Mouse (Mus musculus): ENCODE measurements around the gene Dock8. TPM values are rescaled to one million over a fixed set of nuclear protein-coding genes. Genes with fewer than 3 reads are reported as not detected.
A peak's percentile ranks its signal among the peaks of the same experiment; 100 is the strongest.

The Dock8 gene
- total RNA-seq, 2 experiments from 2014 or later: 2.5 to 2.6 TPM

- peak; percentile 38 for DNase-seq
Measured at GRCm38 (mm10) chr19:25123031-25123430, 123.7 kb downstream of the Dock8 start.

- DNase-seq: peak; percentile 55
Measured at GRCm38 (mm10) chr19:25123461-25123860, 124.1 kb downstream of the Dock8 start.

DNA sequence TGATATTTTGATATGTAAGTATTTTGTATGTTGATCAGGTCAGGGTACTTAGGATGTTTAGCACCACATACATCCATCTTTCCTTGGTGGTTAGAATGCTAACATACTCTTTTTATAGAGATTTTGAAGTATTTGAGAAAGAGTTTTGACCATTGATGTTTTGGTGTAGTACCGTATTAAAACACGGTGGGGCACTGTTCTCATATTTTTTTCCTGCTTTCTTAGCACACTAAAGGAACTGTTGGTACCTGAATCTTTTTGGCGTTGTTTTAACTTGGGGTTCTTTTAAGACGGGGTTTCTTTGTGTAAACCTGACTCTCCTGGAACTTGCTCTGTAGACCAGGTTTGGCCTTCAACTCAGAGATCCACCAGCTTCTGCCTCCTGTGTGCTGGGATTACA lies 133.0 kb downstream of the Dock8 start:
- no peak for DNase-seq

DNA sequence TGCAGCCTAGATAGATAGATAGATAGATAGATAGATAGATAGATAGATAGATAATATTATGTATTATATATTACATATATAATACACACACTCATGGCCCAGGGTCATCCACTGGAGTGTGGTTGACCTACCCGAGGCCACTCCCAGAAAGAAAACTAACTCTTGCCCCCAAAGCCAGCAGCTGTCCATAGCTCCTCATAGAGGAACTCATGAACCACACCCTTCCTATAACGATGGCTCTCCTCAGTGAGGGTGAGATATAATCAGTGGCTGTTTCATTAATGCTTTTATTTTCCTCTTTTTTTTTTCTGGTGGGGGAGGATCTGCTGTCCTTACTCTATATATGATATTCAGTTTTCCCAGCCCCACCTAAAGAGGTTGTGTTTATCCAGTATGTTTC lies 134.6 kb downstream of the Dock8 start:
- DNase-seq: no peak

GRCm38 (mm10) chr19:25136171-25136570 lies 136.8 kb downstream of the Dock8 start:
- DNase-seq: no peak

DNA sequence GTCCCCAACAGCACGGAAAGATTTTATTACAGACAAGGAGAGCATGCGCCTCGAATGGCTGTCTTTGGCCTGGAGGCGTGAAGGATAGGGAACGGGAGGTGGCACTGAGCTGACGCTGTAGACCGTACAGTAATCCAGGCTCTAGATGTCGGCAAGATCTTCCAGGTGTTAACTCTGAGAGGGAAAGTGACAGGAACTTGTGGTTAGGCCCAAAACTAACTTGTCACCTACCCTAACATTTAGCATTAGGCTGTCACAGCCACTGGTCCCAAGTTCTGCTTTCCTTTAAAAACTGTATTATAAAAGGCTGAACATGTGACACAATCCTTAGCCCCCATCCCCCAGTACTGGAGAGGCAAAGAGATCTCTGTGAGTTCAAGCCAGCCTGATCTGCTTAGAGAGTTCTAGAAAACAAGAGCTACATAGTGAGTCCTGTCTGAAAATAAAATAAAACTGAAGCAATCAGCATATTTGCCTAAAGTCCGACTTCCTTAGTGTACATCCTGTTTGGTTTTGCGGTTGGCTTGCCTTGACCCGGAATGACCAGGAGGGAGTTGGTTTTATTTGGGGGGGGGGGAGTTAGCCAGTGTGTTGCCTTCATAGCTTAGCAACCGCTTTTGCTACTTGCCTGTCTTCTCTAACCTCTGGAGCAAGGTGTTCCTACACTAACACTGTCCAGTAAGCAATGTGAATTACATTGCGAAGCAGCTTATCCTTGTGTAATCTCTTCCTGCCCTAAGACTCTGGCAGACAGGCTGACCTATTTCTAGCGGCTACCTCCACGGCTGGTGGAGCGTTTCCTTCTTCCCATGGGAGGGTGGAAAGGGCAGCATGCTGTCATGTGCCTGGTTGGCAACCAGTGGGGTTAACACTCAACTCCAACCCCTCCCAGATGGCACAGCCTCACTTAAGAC lies 138.8 kb downstream of the Dock8 start:
- DNase-seq: no peak

- no peak for DNase-seq
Measured at GRCm38 (mm10) chr19:25144110-25145028, 145.0 kb downstream of the Dock8 start.

- DNase-seq: no peak
Measured at GRCm38 (mm10) chr19:25145116-25145515, 145.8 kb downstream of the Dock8 start.

- no peak for DNase-seq
Measured at GRCm38 (mm10) chr19:25146122-25146521, 146.8 kb downstream of the Dock8 start.

GRCm38 (mm10) chr19:25149788-25150187 lies 150.5 kb downstream of the Dock8 start:
- DNase-seq: no peak

DNA sequence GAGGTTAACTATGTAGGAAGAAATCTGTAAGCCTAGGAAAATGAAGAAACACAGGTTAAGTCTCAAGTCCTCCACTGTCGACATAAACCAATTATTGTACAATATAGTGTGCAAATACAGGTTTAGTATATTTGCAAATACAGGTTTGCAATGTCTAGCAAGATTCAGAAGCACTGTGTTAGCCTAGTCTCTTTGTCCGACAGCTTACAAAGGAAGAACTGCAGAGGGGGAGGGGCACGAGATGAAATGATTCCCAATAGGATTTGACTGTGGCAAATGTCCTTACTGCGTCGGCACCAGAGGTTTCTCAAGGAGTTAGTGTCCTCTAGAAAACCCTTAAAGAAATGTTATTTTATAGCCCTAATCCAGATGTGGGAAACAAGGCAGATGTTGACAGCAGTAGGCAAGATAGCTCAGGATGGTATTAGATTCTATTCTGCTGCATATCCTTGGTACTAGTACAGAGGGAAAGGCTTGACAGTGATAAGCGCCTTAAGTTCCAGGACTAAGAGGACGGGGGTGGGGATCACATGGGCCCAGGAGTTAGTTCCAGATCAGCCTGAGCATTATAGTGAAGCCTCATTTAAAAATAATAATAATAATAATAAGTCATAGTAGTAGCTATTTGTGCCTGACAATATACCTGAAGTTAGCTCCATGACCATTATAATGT lies 155.3 kb downstream of the Dock8 start:
- DNase-seq: no peak

DNA sequence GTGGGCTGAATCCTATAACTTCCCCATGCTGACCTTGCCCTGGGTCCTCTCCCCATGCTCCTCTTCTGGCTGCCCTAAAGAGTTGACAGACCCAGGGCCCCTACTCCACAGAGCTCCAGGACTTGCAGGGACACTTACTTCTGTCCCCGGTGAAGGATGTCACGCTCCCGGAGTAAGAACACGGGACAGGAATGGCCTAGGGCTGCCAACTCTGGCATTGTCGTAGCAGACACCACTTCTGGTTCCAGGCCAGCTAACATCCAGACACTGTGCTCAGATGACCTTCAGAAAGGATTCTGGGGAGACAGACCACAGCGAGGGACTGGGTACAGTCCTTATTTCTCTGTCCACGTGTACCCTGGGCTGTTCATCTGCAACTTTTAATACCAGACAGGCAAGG lies 155.9 kb downstream of the Dock8 start:
- no peak for DNase-seq

GRCm38 (mm10) chr19:25155709-25156108 lies 156.4 kb downstream of the Dock8 start:
- DNase-seq: no peak

- DNase-seq: no peak
Measured at GRCm38 (mm10) chr19:25162270-25162669, 162.9 kb downstream of the Dock8 start.

DNA sequence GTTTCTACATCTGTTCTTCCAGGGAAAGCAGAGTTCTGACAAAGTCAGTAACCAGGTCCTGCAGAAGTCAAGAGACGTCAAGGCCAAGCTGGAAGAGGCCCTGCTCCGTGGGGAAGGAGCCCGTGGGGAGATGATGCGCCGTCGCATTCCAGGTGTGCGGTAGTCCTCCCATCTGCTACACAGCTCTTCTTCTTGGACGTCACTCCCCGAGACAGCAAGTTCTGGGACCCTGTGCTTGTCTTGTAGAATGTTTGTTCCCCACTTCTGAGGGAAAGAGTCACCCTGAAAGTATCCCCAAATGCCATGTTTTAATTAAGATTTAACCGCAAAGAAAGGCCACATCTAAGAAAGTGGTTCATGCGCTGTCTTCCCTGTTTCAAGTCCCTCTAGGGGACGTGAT lies 164.1 kb downstream of the Dock8 start:
- DNase-seq: no peak

- no peak for DNase-seq
Measured at GRCm38 (mm10) chr19:25166412-25166811, 167.1 kb downstream of the Dock8 start.

- no peak for DNase-seq
Measured at GRCm38 (mm10) chr19:25171395-25171794, 172.1 kb downstream of the Dock8 start.

GRCm38 (mm10) chr19:25176746-25177145 lies 177.4 kb downstream of the Dock8 start:
- no peak for DNase-seq

GRCm38 (mm10) chr19:25180024-25180423 lies 180.7 kb downstream of the Dock8 start:
- DNase-seq: no peak

DNA sequence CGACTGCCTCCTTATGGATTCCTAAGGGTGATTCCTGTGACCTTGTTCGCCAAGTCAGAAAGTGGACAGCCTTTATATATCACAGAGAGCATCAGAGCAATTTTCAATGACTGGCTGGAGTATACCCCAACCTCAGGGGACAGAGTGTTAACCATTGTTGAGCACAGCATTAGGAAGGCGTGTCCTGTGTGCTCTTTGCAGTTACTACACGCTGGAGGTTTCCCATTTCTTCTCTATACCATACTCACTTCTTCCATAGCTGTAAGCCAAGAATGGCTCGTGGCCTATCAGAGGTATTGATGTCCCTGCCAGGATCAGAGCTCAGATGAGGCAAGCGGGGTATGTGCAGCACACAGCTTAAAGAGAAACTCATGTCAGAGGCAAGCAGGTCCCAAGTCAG lies 181.2 kb downstream of the Dock8 start:
- no peak for DNase-seq

GRCm38 (mm10) chr19:25184076-25184475 lies 184.7 kb downstream of the Dock8 start:
- DNase-seq: no peak

DNA sequence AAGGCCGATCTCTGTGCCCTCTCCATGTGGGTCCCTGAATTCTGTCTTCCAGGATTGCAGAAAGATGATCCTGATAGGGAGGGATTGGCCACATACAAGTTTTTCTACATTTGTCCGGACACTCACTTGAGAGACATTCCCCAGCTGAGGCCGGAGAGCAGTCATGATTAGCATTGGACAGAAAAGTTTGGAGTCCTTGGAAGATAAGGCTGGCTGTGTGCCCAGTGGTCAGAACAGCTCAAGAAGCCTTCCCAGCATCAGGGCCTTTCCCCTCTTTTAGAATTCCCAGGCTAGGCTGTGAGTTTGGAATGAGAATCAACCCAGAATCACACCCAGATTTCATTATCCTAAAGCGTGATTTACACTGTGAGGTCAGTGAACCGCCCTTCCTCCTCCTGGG lies 187.0 kb downstream of the Dock8 start:
- DNase-seq: no peak
